Mouse (Mus musculus) cerebellum, adult 2 months (tissue): Measurements from ENCODE around the gene Sdk2.

Source experiments
- CTCF ChIP-seq: fragments of 200-500 bp; IDR thresholded peaks from 2 replicates; pipeline ENCODE4 v1.5.1; 2011; ENCODE audit warnings: low read depth, mild to moderate bottlenecking, control low read depth, low read length, moderate library complexity, borderline replicate concordance; ENCODE audit not compliant: insufficient read depth
- POLR2A ChIP-seq: fragments of 200-500 bp; IDR thresholded peaks from 2 replicates; pipeline ENCODE4 v1.6.1; 2011; ENCODE audit warnings: low read length, control low read depth, borderline replicate concordance; ENCODE audit not compliant: insufficient read depth

- no peak for TF ChIP-seq CTCF
- TF ChIP-seq POLR2A = no peak
Measured at GRCm38 (mm10) chr11:113806382-113807077, 260.3 kb downstream of the Sdk2 start.
